Mouse (Mus musculus): ENCODE measurements around the gene Tacc2. TPM values are rescaled to one million over a fixed set of nuclear protein-coding genes. Genes with fewer than 3 reads are reported as not detected.
"Not testable (repeated sequence)": the region's sequence is repeated elsewhere in the genome, so short reads cannot be mapped to it uniquely, and the experiment has no call there.

Gene Tacc2
- total RNA-seq, 1 experiment from 2014 or later: 2.0 TPM

DNA sequence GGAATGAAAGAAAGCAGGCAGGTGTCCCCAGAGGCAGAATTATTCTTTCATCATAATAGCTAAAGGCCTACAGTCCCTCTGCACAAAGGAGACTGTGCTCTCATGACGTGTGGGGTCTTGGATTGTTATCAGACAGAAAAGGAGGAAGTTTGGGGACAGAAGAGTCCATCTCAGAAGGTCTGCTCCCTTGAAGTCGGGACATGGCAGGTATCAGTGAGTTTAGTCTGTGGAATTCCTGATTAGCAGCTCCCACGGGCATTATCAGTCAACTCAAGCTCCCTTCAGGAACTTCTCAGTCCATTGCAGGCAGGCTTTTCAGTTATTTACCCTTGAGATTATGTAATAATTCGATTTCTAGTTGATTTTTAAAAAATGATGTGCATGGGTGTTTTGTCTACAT lies 13.4 kb upstream of the Tacc2 start:
- ATAC-seq (replicated peaks in 1 of 2; ENCODE audit: insufficient read depth in 1 of 2, low FRiP score in 2 of 2, low TSS enrichment in 1 of 2, low read depth in 1 of 2, poor library complexity in 2 of 2, severe bottlenecking in 2 of 2): no peak

DNA sequence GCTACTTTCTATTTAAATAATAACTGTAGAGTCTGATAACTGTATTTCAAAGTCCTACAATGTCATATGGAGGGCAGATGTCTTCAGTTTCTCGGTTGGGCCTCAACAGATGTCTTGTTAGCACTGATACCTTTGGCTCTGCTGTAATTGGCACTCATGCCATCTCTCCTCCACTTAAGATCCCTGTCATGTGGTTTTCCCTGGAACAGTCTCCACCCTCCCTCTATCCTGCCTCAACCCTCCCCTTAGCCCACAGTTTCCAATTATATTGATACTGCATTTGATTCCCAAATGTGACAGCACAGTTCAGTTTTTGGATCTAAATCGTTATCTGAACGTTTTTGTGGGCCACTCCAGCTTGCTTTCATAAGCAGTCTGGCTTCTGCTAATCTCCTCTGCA lies 12.6 kb upstream of the Tacc2 start:
- no peak for ATAC-seq (replicated peaks in 1 of 2; ENCODE audit: insufficient read depth in 1 of 2, low FRiP score in 2 of 2, low TSS enrichment in 1 of 2, low read depth in 1 of 2, poor library complexity in 2 of 2, severe bottlenecking in 2 of 2)

DNA sequence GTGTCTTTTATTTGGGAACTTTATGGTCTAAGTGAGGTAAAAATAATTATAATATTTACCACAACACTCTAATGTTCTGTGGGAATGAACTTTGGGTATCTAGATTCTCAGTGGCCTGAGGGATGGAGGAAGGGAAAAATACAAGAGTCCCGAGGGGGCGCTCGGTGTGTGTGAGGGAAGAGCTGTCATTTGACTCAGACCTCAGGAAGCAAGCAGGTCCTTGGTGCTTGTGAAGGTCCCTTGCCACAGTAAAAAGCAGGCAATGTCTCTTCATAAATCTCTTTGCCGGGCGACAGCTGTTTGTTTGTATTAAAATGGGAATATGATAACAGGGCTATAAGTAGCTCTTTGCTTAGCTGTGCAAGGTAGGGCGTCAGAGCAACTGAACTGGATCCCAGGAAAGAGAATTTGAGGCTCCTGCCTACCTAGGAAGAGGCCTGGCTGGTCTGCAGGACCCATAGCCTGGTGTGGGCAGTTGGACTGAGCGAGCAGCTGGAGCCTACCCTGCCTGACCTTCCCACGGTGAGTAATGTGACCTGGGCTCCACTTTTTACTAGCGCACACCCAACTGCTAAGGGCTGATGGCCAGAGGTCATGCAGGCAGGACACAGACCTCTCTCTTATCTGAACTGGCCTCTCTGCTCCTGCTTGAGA lies 8.3 kb upstream of the Tacc2 start:
- ATAC-seq (replicated peaks in 1 of 2; ENCODE audit: insufficient read depth in 1 of 2, low FRiP score in 2 of 2, low TSS enrichment in 1 of 2, low read depth in 1 of 2, poor library complexity in 2 of 2, severe bottlenecking in 2 of 2): no peak

DNA sequence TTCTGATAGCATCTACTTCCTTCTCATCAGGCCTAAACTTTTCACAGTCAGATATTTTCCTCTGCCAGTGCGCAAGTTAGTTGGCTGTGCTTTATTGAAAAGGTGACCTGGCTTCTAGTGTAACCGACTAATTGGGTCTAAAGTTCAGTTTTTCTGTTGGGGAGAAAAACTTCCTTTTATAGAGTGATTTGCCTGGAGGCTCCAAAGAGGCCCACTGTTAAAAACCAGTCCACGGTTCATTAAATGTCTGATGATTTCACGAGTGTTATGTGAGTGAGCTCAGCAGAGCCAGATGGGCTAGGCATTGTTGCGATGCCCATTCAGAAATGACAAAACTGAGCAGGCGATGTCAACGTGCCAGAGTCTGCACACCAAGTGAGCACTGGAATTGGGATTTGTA lies 6.8 kb upstream of the Tacc2 start:
- ATAC-seq (replicated peaks in 1 of 2; ENCODE audit: insufficient read depth in 1 of 2, low FRiP score in 2 of 2, low TSS enrichment in 1 of 2, low read depth in 1 of 2, poor library complexity in 2 of 2, severe bottlenecking in 2 of 2): no peak

DNA sequence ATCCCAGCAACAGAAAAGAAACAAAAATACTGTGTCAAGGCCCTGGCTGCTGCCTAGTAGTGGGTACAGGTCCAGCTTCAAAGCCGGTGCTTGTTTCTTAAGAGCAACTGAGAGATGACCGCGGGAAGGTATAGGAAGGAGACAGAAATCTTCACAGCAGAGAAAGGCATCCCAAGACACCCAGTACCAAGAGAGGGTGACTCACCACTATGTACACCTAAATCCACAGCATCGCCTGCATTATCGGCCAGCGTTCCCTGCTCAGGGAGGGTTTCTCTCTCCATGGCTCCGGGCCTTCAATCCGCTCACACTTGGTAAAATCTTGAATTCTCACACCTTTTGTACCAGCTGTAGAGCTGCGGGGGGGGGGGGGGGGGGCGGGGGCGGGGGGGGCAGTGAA lies 4.4 kb upstream of the Tacc2 start, which contains the start of gene Nsmce4a:
Gene Nsmce4a, minus strand, starts transcription at position 298 of the 400 bp plus-strand sequence.
- no peak for ATAC-seq (replicated peaks in 1 of 2; ENCODE audit: insufficient read depth in 1 of 2, low FRiP score in 2 of 2, low TSS enrichment in 1 of 2, low read depth in 1 of 2, poor library complexity in 2 of 2, severe bottlenecking in 2 of 2)

DNA sequence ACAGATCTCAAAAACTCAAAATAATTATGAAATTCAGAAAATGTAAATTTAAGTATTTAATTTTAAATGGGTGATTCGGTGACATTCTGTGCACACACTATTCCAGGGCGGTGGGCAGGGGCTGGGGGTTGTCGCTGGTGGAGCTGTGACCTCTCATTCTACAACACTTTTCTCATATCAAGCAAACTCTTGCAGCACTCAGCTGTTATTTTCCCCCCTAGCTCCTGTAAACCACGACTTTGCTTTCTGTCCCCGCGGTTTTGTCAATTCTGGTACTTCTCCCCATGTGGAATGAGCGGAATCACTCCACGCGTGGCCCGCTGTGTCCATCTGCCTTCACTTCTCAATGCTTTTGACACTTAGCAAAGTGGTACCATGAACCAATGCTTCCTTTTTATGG lies 3.5 kb upstream of the Tacc2 start:
- no peak for ATAC-seq (replicated peaks in 1 of 2; ENCODE audit: insufficient read depth in 1 of 2, low FRiP score in 2 of 2, low TSS enrichment in 1 of 2, low read depth in 1 of 2, poor library complexity in 2 of 2, severe bottlenecking in 2 of 2)

DNA sequence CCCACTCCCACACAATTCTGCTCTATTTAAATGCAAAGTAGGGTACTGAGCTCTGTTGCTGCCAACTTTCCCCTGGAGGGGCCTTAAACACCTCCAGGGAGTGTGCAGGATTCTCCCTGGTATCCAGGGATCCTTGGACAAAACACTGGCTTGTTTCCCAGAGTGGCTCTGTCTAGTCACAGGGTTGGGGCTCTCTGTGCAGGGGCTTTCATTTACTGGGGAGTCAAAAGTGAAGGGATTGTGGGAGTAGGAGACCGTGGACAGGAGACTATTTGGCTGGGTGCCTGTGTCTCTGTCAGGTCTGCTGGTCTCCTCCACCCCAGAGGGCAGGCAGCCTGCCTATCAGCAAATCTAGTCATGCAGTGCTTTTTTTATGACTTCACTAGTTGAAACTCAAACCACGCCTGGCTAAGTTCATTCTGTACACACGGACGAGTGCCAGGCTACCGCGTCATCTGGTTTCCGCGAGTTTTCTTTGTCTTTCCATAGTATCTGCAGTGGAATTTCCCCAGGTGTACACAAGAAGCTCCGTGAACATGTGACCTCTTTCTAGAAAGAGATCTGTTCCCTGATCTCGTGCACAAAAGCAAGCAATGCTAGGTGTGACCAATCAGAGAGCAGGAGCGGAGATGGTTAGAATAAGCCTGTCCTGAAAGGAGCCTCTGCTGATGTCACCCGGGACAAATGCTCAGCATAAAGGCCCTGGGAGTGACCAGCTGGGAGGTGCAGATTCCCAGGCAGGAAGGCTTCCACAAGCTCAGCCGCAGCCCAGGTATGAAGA lies 2.8 kb upstream of the Tacc2 start:
- no peak for ATAC-seq (replicated peaks in 1 of 2; ENCODE audit: insufficient read depth in 1 of 2, low FRiP score in 2 of 2, low TSS enrichment in 1 of 2, low read depth in 1 of 2, poor library complexity in 2 of 2, severe bottlenecking in 2 of 2)

DNA sequence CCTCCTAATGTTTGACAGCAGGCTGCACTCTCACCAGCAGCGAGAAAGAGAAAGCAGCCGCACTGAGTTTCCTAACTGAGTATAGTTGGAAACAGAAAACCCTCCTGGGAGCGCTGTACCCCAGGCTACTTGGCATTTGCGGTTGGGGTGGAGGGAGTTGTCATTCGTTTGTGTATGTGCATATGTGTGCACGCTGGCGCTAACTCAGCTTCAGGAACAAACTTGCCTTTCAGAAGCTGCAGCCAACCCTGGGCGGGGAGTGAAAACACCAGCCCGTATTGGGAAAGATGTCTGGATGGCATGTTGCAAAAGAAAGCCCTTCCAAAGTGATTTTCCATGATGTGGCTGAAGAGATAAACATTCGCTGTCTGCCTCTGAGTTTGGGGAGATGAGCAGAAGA lies 257 bp upstream of the Tacc2 start:
- peak; percentile 22 to 32; a peak in 1 of 4 replicates for ATAC-seq (replicated peaks in 1 of 2; ENCODE audit: insufficient read depth in 1 of 2, low FRiP score in 2 of 2, low TSS enrichment in 1 of 2, low read depth in 1 of 2, poor library complexity in 2 of 2, severe bottlenecking in 2 of 2)

DNA sequence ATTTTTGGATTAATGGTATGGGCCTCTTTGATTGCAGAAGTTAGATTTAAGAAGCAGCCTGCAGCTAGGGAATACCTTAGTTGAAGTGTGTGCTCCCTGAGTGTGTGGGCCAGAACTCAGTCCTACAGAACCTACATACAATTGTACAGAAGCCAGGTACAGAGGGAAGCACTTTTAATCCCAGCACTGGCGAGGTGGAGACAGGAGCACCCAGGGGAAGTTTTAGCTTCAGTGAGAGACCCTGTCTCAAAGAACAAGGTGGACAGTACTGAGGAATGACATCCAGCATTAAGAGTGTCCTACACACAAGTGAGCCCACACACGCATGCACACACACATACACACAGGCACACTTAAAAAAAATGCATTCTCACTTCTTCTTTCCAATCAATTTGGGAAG lies 828 bp downstream of the Tacc2 start:
- no peak for ATAC-seq (replicated peaks in 1 of 2; ENCODE audit: insufficient read depth in 1 of 2, low FRiP score in 2 of 2, low TSS enrichment in 1 of 2, low read depth in 1 of 2, poor library complexity in 2 of 2, severe bottlenecking in 2 of 2)

DNA sequence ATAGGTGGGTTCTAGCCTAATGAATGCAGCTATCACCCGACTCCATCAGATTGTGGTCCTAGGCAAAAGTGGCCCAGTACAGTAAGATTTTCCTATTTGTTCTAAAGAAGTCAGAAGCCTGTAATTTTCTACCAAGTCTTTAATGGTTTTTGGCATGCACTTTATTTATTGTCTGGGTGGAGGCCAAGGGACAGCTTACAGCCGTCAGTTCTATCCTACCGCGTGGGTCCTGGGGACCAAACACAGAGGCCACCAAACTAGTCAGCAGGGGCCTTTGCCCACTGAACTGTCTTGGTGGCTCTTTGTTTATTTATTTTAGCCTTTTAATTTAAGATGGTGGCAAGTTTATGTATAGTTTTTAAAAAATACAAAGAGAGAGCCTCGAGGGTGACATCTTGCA lies 1.4 kb downstream of the Tacc2 start:
- ATAC-seq (replicated peaks in 1 of 2; ENCODE audit: insufficient read depth in 1 of 2, low FRiP score in 2 of 2, low TSS enrichment in 1 of 2, low read depth in 1 of 2, poor library complexity in 2 of 2, severe bottlenecking in 2 of 2): no peak

DNA sequence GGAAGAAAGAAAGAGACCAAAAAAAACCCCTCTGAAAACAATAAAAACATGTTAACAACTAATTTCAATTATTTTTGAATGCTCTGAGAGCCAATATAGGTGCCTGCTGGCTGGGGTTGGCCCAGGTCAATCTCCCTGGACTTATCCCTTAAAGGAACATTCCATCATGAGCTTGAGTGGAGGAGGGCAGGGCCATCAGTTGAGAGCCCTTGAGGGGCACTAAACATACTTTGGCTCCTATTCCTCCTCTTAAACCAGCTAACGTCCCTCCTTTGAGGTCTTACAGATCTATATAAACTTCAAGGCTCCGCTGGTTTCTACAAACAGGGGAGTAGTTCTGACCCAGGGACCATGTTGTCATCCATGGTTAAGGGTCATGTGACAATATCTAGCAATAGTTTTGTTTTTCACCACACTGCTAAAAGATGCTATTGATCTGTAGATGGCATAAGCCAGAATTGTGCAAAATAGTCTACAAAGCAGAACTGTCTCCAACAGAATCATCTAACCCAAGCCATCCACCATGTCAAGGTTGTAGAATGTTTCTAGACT lies 9.4 kb downstream of the Tacc2 start:
- no peak for ATAC-seq (replicated peaks in 1 of 2; ENCODE audit: insufficient read depth in 1 of 2, low FRiP score in 2 of 2, low TSS enrichment in 1 of 2, low read depth in 1 of 2, poor library complexity in 2 of 2, severe bottlenecking in 2 of 2)

DNA sequence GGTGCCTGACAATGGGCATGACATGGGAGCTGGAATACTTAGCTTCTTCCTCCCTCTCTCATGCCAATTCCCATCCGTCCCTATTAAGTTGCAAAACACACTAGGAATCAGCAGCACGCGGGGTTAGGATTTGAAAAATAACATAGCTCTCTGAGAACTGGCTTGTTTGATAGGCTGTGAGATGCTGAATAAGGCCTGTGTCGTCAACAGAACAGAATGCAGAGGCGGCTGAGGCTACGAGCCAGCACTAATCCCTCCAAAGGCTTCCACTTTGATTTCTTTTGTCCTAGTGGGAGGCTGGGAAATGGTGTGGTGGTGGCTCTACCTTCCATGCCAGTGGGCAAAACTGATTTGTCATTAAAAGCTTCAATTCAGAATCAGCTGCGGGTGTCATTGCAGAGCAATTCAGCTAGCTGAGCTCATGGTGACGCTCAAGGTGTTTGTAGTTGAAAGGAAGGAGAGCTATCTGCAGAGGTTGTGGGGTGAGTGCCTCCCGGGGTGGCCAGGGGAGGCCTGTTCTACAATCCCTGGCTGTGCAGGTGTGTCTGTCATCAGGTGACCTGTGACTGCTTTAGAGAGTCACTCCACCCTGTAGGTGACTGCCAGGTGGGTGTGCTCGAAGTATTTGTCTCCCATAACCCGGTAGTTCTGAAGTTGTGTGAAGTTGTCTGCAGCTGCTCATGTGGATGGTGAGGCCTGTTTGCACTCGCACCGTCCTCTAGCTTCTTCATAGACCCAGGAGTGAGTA lies 13.0 kb downstream of the Tacc2 start:
- no peak for ATAC-seq (replicated peaks in 1 of 2; ENCODE audit: insufficient read depth in 1 of 2, low FRiP score in 2 of 2, low TSS enrichment in 1 of 2, low read depth in 1 of 2, poor library complexity in 2 of 2, severe bottlenecking in 2 of 2)

DNA sequence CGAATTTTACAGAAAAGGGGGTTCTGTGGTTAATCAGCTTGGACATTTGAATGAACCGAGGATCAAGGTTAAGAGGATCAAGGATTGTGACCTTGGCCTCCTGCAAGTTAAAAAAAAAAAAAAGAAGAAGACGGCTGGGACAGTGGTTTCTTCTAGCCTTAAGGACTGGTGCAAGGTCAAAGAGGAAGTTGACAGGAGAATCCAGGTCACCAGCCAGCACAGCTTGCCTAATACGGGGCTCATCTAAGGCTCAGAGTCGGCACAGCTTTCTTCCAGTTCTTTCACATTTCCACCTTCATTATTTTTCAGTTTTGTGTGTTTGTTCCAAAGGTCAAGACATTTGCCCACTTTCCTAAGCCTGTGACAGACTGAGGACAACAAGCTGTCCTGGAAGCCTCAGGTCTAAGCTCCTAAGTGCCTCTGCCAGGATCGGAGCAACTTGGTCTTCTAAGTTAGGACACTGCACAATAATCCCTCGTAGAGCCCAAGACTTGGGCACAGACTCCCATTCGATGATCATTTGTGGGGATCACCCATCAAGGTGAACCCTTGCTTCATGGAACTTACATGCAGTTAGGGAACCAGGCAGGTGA lies 13.7 kb downstream of the Tacc2 start:
- peak in 1 of 2 experiments; percentile 29; a peak in 1 of 4 replicates for ATAC-seq (replicated peaks in 1 of 2; ENCODE audit: insufficient read depth in 1 of 2, low FRiP score in 2 of 2, low TSS enrichment in 1 of 2, low read depth in 1 of 2, poor library complexity in 2 of 2, severe bottlenecking in 2 of 2)

DNA sequence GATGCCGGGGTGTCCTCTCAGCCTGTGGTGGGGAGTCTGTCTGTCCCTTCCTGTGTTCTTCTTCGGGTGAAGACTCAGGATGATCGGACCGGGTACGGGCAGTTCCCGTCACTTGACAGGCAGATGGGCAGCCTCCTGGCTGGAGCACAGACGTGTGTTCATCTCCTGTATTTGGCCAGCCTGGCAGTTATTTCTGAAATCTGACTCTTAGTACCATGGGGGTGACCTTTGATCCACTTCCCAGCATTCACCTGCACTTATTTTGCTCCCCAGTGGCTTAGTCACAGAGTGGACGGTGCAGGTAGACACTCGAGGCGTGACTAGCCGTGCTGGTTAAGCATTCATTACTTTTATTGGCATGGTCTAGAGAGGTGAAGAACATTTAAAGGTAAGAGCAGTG lies 15.7 kb downstream of the Tacc2 start:
- not testable (repeated sequence) for ATAC-seq (replicated peaks in 1 of 2; ENCODE audit: insufficient read depth in 1 of 2, low FRiP score in 2 of 2, low TSS enrichment in 1 of 2, low read depth in 1 of 2, poor library complexity in 2 of 2, severe bottlenecking in 2 of 2)

DNA sequence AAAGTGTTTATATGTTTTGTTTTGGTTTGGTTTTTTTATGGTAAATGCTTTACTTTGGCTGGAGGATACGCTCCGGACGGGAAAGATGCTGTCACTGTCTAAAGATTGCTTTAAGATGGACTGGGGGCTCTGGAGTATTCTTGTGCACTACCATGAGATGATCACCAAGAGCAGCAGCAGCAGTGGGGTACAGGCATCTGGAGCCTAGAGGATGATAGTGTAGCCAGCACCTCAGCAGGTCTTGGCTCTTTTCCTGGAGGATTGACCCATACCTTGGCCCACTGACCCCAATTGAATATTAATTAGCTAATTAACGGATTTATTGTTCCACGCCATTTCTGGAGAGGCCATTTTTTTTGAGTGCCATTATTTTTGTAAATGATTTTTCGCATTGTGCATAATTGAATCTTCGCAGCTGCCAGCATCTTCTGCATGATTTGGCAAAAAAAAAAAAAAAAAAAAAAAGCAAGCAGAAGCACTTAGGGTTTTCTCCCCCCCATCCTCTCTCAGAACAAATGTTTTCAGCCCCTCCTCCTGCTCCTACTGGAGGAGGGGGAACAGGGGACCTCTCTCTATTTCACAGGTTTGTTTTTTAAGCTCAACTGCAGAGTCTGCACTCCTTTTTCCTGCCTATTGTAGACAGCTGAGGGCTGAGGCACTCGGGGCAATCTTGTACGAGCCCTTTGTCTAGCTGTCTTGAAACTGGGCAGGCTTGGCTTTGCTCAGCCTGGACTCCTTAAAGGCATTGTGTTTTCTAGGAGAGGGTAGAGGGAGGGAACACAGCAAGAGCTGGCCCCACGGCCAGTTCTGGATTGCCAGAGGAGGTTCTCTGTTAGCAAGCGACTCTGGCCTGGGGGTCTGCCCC lies 16.4 kb downstream of the Tacc2 start:
- not testable (repeated sequence) for ATAC-seq (replicated peaks in 1 of 2; ENCODE audit: insufficient read depth in 1 of 2, low FRiP score in 2 of 2, low TSS enrichment in 1 of 2, low read depth in 1 of 2, poor library complexity in 2 of 2, severe bottlenecking in 2 of 2)

DNA sequence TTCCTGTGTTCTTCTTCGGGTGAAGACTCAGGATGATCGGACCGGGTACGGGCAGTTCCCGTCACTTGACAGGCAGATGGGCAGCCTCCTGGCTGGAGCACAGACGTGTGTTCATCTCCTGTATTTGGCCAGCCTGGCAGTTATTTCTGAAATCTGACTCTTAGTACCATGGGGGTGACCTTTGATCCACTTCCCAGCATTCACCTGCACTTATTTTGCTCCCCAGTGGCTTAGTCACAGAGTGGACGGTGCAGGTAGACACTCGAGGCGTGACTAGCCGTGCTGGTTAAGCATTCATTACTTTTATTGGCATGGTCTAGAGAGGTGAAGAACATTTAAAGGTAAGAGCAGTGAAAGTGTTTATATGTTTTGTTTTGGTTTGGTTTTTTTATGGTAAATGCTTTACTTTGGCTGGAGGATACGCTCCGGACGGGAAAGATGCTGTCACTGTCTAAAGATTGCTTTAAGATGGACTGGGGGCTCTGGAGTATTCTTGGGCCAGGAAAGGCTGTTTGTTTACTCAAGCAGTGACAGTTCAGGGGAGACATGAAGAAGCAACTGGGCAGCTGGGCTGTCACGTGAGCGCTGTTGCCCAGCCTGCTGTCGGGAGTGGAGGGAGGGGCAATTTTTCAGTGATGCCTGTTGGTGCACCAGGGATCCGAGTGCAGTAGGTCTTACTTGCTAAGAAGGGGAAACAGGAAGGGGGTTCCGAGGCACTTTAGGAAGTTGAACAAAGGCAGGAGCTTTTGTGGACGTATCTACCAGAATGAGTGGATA lies 19.0 kb downstream of the Tacc2 start:
- not testable (repeated sequence) for ATAC-seq (replicated peaks in 1 of 2; ENCODE audit: insufficient read depth in 1 of 2, low FRiP score in 2 of 2, low TSS enrichment in 1 of 2, low read depth in 1 of 2, poor library complexity in 2 of 2, severe bottlenecking in 2 of 2)
